Mouse (Mus musculus) spleen, embryonic (tissue): ENCODE measurements around the gene Tmem233.

Source experiments
- CTCF ChIA-PET: fragments of 350-600 bp; sonication (Branson Sonifier 250); formaldehyde crosslinking; loops from one replicate; lab custom pipeline; 2022; lab: Charles Lee

Tmem233 gene

GRCm38 (mm10) chr5:116083081-116083480 is at the start of gene Tmem233:
TSS of gene Tmem233 (minus strand) at chr5:116083244.
- CTCF ChIA-PET = no interaction called here

DNA sequence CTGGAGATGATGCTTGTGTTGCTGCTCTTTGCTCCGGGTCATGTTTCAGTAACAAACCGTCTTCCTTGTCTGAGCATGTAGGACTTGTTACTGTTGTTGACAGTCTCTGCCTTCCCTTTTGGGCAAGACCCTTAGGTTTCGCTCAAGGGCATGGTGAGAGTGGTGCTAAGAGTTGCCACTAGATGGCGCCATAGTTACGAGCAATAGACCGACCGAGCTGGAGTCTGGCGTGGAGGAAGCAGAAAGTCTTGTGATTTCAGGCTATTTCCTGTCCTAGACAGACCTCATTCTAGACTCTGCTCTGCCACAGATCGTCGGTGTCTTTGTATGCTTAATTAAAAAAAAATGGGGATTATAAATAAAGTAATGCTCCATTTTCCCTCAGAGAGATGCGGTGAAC is 40.3 kb upstream of the Tmem233 start:
- CTCF ChIA-PET = no interaction called here

DNA sequence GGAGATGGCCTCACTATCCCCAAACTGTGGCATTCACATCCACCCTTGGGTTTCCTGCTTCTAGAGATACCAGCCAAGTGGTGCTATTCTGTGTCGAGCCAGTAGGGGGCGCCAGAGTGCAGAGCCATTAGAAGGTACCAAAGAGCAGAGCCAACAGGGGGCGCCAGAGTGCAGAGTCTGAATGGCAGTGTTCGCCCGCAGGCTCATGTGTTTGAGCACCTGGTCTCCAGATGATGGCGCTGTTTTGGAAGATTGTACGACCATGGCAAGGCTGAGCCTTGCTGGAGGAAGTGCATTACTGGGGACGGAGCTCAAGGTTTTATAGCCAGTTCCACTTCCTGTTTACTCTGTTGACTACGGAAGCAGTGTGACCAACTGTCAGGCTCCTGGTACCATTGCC is 33.5 kb upstream of the Tmem233 start:
- CTCF ChIA-PET = no interaction called here

DNA sequence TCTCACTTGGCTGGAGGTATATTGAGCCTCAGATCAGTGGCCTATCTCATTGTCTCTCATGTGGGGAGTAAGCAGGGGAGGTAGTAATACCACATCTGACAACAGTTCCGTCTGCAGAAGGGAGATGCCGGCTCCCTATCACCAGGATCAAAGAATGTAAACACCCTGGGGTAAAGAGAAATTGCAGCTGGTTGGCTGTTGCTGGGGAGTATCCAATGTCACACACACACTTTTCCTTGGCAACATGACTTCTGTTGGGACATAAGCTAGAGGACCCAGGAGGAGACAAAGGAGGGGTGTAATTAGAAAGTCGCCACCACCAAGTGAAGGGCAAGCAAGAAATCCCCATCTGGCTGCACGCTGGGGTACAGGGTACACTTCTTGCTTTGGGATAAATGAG is 33.1 kb upstream of the Tmem233 start:
- CTCF ChIA-PET = no interaction called here

GRCm38 (mm10) chr5:116115071-116115834 is 32.2 kb upstream of the Tmem233 start:
- CTCF ChIA-PET = no interaction called here

DNA sequence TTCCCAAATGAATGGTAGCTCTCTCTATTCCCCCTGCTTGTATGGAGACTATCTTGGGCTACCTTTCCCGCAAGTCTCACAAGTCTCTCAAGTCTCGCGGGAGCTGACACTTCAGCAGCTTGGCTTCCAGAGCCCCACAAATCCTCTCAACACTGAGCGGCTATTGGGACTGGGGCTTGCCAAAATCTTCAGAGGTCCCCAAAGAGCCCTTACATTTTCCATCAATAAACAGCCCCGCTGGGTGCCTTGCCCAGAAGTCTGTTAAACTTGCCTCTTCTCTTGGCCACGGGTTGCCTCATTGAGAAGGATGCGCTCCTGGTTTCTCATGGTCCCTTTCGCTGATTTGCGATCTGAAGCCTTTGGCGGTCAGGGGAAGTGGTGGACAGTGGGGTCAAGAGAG is 25.6 kb upstream of the Tmem233 start:
- CTCF ChIA-PET = no interaction called here

DNA sequence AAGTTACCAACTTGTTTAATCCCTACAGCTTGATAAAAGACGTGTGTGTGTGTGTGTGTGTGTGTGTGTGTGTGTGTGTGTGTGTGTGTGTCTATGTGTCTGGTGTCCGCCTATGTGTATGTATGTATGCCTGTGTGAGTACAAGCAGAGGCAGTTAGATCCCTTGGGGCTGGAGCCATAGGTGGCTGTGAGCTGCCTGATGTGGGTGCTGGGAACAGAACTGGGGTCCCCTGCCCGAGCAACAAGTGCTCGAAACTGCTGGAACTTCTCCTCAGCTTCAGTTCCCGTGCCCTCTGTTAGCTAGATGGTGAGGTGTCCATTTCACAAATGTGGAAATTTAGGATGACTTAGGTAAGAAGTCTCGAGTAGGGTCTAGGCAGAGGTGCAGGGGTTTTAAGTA is 1.2 kb upstream of the Tmem233 start:
- CTCF ChIA-PET = no interaction called here

DNA sequence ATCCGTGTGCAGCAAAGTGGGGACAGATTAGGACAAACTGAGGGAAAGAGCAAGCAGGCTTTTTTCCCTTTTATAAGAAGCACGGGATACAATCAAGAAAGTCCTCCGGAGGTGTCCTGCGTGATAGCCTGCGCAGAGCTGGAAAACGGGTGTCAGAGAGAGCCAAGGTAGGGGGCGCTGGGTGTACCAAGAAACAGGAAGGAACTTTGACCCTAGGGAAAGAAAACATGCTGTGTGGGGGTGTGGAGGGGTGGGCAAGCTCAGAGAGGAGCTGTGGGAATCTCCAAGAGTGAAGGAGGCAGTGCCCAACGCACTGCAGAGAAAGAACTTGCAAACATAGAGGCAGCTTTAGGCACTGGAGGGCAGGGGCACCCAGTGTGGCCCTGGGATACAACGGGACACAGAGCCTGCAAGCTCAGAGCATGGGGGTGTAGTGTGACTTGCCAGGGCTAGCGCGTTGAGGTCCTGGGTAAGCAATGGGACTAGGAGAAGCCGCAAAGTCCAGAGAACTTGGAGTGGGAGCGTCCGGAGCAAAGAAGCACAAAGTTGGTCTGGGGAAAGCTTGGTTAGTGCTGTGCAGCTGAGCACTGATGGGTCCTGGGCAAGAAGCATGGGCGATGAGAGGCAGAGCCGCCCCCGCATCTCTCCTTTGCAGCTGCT is 673 bp downstream of the Tmem233 start:
- CTCF ChIA-PET = no interaction called here

DNA sequence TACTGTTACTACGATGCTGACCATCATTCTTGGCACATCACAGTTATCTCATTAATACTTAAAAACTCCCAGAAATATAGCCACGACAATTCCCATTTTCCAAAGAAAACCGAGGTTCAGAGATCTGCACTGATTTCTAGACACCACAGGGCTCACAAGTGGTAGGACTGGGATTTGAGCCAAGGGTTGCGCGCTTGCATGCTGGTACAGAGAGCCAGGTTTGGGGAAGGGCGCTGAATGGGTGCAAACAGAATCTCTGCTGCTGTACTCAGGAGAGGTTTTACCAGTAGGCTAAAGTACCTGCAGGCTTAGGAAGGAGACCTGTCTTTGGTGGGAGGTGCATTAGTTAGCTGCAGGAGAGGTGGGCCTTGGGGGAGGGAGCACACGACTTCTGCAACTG is 1.4 kb downstream of the Tmem233 start:
- CTCF ChIA-PET = no interaction called here

DNA sequence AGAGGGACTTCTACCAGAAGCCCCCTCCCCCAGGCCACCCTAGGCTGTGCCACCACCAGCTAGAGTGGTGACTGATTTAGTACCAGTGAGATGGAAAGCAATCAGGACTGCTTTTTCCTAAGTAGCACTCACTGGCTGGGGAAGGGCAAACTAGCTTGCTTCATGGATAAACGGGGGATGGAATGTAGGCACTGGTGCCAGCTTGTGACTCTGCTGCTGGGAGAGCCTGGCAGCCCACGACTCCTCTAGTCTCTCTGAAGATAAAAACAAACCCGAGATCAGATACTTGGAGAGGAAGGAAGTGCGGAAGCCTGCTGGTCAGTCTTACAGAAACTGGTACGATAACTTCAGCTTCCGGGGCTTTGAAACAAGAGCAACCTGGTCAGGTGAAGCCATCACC is 2.3 kb downstream of the Tmem233 start:
- CTCF ChIA-PET = no interaction called here

- CTCF ChIA-PET = no interaction called here
Observed at GRCm38 (mm10) chr5:116069618-116070017, 13.4 kb downstream of the Tmem233 start.

DNA sequence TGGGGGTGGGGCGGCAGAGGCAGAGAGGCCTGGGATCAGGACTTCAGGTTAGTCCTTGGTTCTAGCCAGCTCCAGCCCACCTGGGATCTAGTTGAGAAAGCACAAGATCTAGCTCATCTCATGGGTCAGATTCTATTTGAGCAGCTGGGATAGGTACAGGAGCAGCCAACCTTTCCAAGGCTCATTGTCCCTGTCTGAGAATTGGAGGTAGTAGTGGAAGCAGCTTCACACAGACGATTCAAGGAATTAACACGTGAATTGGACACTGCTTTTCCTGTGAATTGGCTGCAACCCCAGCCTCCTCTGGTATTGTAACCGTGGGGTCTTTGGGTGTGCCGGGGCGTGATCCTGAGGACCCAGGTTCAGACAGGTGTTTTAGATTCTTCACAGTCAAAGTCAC is 30.2 kb downstream of the Tmem233 start:
- CTCF ChIA-PET = no interaction called here

DNA sequence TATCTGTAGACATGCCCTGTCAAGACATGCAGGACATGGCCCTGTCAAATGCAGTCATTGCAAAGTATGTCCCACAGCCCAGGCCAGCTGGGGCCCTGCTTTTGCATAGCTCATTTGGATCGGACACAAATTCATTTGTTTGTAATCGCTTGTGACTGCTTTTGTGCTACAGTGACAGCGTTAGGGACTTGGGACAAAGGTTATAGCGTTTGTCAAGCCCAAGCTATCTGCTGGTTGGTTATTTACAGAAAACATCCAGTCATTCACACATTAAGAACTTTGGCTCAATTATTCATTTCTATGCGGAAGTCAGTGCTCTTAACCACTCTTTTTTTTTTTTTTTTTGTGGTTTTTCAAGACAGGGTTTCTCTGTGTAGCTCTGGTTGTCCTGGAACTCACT is 30.9 kb downstream of the Tmem233 start:
- CTCF ChIA-PET = no interaction called here

DNA sequence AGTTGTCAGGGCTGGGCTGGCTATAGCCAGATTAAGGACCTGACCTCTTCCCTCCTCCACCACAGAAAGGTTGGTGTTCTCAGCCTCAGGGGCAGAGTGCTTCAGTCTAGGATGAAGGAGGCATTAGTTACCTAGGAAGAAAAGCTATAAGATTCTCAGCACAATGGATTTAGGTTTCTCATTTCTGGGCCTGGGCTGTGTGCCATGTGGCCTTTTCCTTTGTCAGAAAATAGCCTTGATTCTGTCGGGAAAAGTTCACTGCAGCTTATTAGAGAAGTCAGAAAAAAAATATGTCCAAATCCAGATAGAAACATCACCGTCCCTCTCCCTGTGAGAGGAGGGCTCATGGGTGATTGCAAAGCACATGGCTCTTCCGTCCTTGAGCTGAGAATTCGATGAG is 33.2 kb downstream of the Tmem233 start:
- CTCF ChIA-PET = no interaction called here

- CTCF ChIA-PET = interaction anchor here (0.6 kb wide), 1 partner anchor 9 kb away, joined by 3 read pairs; no protein-coding TSS in a partner anchor
Observed at GRCm38 (mm10) chr5:116048321-116048720, 34.7 kb downstream of the Tmem233 start.

- CTCF ChIA-PET = interaction anchor here (0.8 kb wide), 1 partner anchor 13 kb away, joined by 3 read pairs; no protein-coding TSS in a partner anchor
Observed at GRCm38 (mm10) chr5:116046246-116046645, 36.8 kb downstream of the Tmem233 start.

DNA sequence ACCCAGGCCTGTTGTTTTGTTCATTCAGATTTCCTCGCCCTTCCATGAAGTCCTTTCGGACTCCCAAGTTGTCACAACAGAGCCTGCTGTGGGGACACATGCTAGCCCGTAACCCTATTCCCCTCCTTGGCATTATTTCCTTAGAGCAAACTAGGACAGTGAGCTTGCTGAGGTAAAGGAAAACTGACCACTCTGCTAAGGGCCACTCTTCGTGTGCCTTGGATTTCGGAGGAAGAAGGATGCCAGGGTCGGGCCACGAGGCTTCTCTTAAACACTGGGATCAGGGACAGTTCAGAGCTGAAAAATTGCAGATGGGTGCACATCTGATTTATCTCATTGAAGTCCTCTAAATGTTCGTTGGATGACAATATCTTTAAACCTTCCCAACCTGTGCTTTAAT is 37.5 kb downstream of the Tmem233 start:
- CTCF ChIA-PET = interaction anchor here (0.8 kb wide), 1 partner anchor 12 kb away, joined by 3 read pairs; no protein-coding TSS in a partner anchor

- CTCF ChIA-PET = no interaction called here
Observed at GRCm38 (mm10) chr5:116042241-116042640, 40.8 kb downstream of the Tmem233 start.

- CTCF ChIA-PET = no interaction called here
Observed at GRCm38 (mm10) chr5:116039706-116040105, 43.3 kb downstream of the Tmem233 start.

DNA sequence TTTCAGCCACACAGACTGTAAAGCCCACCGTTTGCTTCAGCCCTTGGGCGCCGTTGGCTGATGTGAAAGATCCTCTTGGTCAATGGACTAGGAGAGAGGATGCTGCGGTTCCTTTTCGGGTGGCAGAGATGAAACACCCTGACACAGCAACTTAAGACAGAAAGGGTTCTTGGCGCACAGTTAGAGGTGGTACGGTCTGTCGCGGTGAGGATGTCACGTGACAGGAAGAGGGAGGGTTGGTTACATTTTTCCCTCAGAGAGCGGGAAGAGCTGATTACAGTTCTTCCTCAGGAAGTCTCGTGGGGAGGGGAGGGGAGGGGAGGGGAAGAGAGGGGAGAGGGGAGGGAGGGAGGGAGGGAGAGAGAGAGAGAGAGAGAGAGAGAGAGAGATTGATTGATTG is 45.3 kb downstream of the Tmem233 start:
- CTCF ChIA-PET = no interaction called here

GRCm38 (mm10) chr5:116036465-116036864 is 46.6 kb downstream of the Tmem233 start:
- CTCF ChIA-PET = no interaction called here

DNA sequence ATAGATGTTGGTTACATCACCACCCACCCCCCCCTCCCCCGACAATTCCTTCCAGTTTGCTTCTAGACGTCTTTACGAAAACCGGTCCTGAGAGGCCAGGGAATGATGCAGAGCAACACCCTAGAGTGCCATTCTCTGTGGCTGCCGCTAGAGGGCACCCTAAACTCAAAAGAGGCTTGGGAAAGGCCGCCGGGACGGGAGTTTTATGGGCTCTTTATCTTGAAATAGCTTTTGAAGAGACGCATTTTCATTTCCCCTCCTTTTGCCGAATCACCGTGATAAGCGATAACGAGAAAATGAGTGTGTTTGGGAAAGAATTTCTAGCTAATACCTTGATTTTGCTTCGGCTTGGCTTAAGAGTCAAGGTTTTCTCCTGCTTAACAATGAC is 51.9 kb downstream of the Tmem233 start:
- CTCF ChIA-PET = no interaction called here

DNA sequence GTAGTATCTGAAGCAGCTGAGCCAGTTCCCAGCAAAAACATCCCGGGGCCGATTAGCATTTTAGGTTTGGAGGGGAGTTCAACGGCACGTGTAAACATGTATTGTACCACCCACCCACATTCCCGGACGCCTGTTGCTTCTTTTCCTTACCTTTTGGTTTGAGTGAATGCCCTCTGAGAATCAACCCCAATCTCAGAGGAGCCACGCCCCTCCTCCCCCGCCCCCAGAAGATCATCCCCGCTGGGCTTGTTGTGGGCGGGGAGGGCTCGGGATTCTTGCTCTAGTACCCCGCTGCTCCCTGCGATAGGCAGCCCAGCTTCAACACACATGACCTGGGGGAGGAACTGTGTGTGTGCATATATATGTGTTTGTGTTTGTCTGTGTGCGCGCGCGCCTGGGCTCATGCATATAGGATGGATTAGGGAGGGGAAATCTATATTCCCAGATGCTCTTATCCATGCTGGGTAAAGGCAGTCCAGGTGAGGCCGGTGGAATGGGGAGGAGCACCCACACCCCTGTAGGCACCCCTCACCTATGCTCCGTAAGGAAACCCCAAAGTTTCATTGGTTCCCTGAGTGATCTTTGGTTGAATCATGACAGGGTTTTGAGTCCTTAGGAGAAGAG is 52.4 kb downstream of the Tmem233 start:
- CTCF ChIA-PET = no interaction called here
